Mouse (Mus musculus): ENCODE results near the gene Lonrf3.

Lonrf3 gene

GRCm38 (mm10) chrX:36328271-36329039 lies at the start of gene Lonrf3:
TSS of gene Lonrf3 (plus strand) at chrX:36328353.
- peak; percentile 14 for DNase-seq (ENCODE audit: low spot score)

- DNase-seq (ENCODE audit: low spot score): no peak
Measured at GRCm38 (mm10) chrX:36278750-36279149, 49.4 kb upstream of the Lonrf3 start.

- DNase-seq (ENCODE audit: low spot score): no peak
Measured at GRCm38 (mm10) chrX:36311420-36311819, 16.7 kb upstream of the Lonrf3 start.

- DNase-seq (ENCODE audit: low spot score): no peak
Measured at GRCm38 (mm10) chrX:36327491-36328255, 480 bp upstream of the Lonrf3 start.

- DNase-seq (ENCODE audit: low spot score): no peak
Measured at GRCm38 (mm10) chrX:36329040-36329649, 992 bp downstream of the Lonrf3 start.

- DNase-seq (ENCODE audit: low spot score): no peak
Measured at GRCm38 (mm10) chrX:36329849-36330411, 1.8 kb downstream of the Lonrf3 start.

GRCm38 (mm10) chrX:36352446-36352845 lies 24.3 kb downstream of the Lonrf3 start:
- no peak for DNase-seq (ENCODE audit: low spot score)

- no peak for DNase-seq (ENCODE audit: low spot score)
Measured at GRCm38 (mm10) chrX:36385340-36385739, 57.2 kb downstream of the Lonrf3 start.

GRCm38 (mm10) chrX:36389971-36390370 lies 61.8 kb downstream of the Lonrf3 start:
- DNase-seq (ENCODE audit: low spot score): no peak

GRCm38 (mm10) chrX:36390503-36390902 lies 62.4 kb downstream of the Lonrf3 start:
- no peak for DNase-seq (ENCODE audit: low spot score)

GRCm38 (mm10) chrX:36392672-36393071 lies 64.5 kb downstream of the Lonrf3 start:
- DNase-seq (ENCODE audit: low spot score): no peak

- DNase-seq (ENCODE audit: low spot score): no peak
Measured at GRCm38 (mm10) chrX:36393279-36393678, 65.1 kb downstream of the Lonrf3 start.

- no peak for DNase-seq (ENCODE audit: low spot score)
Measured at GRCm38 (mm10) chrX:36400980-36401379, 72.8 kb downstream of the Lonrf3 start, which contains the start of gene Gm6268. TSS of gene Gm6268 (plus strand) at chrX:36401280.

- no peak for DNase-seq (ENCODE audit: low spot score)
Measured at GRCm38 (mm10) chrX:36402316-36402715, 74.2 kb downstream of the Lonrf3 start.

Measured in urinary bladder, postnatal 10 days (tissue).